Mouse (Mus musculus) left cerebral cortex, postnatal 25 days (tissue): ENCODE measurements around the gene Ms4a10. TPM values are rescaled to one million over a fixed set of nuclear protein-coding genes. Genes with fewer than 3 reads are reported as not detected.
A peak's percentile ranks its signal among the peaks of the same experiment; 100 is the strongest.

Experiments used
- DNase-seq, 2 experiments: peaks; one replicate each; pipeline ENCODE4 v3.0.0; 2022; ENCODE audit warnings: low spot score in 2 of 2, mixed read lengths in 1 of 2
- intact Hi-C: fragments of 180-260 bp; cut with DNase I; formaldehyde crosslinking; loops from one replicate; pipeline ENCODE4 v1.15.1; 2025
- total RNA-seq, 2 experiments: library from RNA; stranded (reverse); gene quantifications; 2 replicates each; pipeline ENCODE4 v1.2.3; 2021

Ms4a10 gene
- total RNA-seq, 2 experiments from 2014 or later = not detected

DNA sequence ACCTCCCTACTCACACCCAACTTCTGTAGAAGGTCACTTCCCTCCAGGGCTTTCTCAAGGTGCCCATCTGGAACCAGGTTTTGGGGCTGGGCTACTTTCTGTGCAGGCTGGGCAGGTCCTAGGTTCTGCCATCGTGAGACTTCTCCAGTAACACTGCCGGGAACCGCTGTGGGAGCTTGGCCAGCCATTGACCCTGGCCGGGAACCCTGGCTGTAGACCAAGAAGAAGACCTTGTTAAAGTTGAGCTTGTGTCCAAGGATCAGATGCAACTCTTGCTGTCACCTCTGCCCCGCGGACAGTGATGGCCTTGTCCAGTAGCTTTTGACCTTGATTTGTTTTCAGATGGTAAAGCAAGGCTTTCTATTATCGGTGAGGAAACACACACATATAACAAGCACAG, 5.9 kb downstream of the Ms4a10 start:
- intact Hi-C loops = no loop called here
- DNase-seq = no peak

DNA sequence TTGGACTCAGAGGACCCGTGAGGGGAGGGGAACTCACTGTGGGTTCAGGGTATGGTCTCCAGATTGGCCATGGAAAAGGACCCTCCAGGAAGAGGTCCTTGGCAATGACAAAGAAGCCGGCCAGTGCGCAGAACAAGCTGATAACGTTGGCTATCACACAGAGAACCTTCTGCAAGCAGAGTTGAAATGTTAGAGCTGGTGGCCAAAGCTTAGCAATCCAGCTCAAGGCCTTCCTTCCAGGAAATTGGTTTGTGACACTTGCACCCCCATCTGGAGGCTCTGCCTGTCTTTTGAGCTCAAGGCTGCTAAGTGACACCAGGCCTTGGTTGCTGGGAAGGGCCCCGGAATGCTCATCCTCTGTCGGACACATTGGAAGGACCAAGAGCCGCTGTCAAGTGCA, 8.7 kb downstream of the Ms4a10 start:
- intact Hi-C loops = no loop called here

DNA sequence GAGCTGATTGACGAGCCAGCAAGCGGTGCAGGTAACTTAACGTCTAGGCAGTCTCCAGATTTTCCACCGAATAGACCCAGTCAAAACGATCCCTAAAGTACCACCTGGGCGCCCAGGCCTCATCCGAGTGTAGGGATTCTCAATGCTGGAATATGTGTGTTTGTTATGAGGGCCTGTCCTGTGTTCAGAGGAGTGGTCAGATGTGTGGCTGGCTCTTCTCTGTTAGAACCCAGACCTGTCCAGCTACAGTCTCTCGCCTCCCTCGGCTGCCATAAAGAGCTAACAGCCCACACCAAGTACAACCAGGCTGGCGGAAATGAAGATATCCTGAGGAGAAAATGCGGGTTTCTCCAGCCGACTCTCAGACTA, 14.5 kb downstream of the Ms4a10 start:
- intact Hi-C loops = loop anchor here (2.0 to 5.0 kb wide), 3 partner anchors 53 to 295 kb away; partner anchors contain the start of gene Pga5
- no peak for DNase-seq

More for the DNA sequence above, 8.7 kb downstream of the Ms4a10 start:
- no peak for DNase-seq

DNA sequence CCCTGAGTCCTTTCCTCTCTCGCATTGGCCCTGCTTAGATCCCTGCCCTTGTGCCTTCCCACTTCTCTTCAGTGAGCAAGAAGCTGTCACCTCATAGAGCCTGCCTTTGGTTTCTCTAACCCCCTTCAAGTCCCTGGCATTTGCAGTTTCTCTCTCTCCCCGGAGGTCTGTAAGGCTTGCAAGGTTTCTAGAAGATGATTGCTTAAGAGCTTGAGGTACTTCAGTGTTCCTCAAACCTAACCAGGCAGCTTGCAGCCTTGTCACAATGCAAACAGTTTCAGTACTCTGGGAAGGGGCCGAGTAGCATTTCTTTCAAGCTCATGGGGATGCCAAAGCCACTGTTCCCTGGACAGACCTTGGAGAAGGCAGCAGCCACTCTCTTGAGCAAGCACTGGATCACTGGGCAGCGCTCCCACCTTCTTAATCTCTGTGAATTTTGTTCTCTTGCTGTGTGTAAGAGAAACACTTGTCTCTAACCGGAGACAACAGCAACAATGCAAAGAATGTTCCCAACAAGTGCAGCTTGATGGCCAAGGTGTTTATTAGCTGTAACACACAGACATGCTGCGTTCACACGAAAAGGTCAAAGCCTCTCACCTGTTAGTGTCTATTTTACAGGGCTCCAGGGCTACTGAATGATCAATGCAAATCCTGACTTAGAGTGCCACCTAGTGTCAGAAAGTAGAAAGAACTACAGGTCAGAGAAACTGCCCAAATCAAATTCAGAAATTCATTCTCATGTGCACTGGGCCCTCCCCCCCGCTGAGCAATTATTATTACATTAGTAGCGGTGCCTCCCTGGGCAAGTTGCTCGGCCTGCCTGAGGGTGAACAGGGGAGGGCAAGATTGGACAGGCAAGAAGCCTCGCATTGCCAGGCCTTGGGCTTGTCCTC, 15.1 kb downstream of the Ms4a10 start:
- peak; percentile 49 to 68 for DNase-seq
- intact Hi-C loops = loop anchor here (2.0 kb wide), 2 partner anchors 53 to 295 kb away; no protein-coding TSS in a partner anchor

DNA sequence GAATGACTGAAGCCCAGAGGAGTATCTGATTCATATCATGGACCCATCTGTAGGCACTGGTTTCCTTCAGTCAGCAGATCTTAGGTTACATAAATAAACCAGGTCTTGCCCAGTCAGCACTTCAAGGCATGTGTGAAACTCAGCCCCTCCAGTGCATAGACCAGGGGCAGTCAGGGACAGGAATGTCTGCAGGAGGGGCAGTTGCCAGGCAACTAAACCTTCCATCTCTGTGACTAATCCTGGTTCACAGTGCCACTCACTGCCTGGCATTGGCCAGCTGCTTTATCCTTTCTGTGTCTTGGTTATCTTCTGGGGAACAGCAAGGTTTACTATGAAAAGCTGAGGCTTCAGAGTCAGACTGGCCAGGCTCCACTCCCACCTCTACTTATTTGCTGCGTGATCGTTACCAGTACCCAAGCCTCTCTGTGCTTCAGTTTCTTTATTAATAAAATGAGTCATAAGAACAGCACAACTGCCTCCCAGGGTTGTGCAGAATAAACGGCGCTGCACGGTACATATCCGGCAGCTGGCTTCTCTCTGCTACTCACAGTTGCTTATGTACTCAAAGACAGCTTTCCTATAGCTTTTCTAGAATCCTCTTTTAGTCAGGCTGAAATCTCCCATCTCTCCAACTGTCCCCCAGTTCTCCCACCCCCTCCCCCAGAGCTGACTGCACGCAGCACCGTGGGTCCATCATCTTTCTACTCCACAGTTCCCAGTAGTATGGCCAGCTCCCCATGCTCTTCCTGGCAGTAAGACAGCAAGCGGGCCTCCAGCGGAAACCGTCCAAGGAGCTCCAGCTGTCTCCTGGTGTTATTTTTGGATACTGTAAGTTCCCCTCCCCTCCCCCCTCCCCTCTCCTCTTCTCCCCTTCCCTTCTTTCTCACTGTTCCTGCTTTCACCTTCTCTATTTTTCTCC, 22.2 kb downstream of the Ms4a10 start:
- peak; percentile 42 to 70 for DNase-seq
- intact Hi-C loops = loop anchor here (5.0 kb wide), 1 partner anchor 240 kb away; no protein-coding TSS in a partner anchor

DNA sequence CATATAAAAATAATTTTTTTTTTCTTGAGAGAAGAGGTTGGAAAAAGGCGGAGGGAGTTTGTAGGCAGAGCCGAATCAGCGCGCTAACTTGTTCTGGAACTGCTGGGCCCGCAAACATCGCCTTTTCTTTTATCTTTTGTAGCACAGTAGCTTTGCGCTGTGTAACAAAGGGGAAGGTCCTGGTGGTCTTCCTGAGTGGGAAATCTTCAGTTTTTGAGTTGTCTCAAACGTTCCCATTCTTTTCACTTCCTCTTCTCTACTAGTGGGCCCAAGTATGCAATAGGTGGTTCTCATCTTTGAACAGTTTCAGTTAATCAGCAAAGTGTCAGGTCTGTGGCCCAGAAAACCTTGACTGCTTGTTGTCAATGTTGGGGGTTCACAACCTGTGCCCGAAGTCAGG, 24.9 kb downstream of the Ms4a10 start:
- DNase-seq = no peak
- intact Hi-C loops = no loop called here

DNA sequence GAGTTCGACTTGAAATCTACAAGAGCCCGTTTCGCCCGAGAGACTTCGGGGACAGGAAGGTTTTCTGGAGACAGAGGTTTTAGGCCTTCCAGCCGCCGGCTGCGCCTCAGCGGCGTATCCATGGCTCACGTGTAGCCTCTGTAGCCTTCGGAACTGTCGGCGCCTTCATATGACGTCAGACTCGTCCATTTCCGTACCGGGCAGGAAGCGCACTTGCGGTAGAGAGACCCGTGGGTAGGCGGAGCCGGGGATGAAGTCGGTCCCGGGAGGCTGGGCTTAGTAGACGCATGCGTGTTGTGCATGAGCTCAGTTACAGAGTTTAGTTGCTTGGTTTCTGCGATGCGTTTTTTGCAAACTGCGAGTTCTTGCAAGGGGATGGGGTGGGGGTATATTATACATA, 25.4 kb downstream of the Ms4a10 start, which contains the start of gene Ccdc86:
Ccdc86 (minus strand) TSS at position 155 of the 400 bp plus-strand sequence.
- intact Hi-C loops = no loop called here
- peak; percentile 97 to 98 for DNase-seq

DNA sequence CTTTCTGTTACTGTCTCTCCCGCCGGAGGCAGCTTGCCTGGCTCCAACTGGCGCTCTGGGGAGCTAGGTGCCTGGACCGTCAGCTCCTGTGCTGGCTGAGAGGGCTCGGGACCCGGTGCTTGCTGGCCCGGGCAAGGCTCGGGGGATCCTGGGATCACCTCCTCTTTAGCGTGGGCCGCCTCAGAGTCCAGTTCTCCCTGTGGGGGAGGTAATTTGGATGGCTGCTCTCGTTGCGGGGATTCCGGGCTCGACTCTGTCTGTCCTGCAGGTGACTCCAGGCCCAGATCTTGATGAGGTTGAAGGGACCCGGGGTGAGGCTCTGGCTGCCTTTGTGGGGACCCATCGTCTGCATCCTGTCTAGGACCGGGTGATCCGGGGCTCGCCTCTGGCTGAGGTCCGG, 26.1 kb downstream of the Ms4a10 start:
- peak in 1 of 2 experiments; percentile 9 for DNase-seq
- intact Hi-C loops = no loop called here

DNA sequence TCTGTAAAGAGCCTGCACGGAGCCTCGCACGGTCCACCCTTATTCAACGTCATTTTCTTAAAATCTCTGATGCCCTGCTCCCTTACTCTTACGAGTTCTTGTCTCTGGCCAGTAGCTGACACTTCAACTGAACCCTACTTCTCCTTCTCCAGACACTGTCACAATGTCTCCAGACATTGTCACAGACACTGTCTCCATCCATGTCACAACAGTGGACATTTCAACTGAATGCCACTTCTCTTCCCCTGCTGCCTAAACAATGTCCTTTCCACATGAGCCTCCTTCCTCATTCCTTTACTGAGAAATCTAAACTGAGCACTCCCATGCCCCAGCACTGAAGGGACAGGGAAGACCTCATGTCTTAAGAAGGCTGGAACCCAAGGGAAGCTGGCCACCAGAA, 27.3 kb downstream of the Ms4a10 start:
- DNase-seq = no peak
- intact Hi-C loops = no loop called here

DNA sequence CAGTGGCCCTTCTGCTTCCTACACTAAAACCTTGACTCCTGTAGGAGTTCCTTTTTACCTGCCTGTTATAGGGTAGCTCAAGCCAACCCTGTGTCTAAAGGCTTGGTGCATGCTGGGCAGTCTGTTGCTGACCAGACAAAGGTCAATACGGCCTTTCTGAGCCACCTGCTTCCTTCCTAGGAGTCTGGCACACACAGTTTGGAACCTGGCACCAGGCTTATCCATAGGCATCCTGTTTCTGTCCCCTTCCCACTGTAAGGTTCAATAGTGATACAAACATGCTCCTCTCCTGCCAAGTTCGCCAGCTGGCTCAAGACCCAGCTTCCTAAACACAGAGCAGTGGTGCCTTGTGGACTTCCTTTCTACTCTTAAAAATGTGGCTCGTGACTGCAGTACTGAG, 28.0 kb downstream of the Ms4a10 start:
- no peak for DNase-seq
- intact Hi-C loops = no loop called here

DNA sequence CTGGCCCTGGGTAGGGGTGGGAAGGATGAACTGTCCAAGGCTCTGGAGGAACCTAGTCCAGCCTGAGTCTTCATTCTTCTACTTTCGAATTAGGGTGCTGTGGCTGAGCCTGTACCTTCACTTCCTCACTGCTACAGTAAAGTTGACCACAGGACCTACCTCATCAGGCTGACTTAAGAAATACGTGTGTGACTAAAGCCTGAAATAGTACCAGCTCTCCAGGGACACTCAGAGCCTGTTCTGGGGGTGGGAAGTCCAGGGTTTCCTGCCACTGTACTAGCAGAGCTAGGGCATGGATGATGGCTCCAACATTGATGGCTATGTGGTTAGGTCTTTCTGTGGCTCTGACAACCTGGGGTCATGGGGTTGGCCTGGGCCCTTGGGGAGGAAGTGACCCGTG, 30.5 kb downstream of the Ms4a10 start:
- intact Hi-C loops = no loop called here
- DNase-seq = no peak

DNA sequence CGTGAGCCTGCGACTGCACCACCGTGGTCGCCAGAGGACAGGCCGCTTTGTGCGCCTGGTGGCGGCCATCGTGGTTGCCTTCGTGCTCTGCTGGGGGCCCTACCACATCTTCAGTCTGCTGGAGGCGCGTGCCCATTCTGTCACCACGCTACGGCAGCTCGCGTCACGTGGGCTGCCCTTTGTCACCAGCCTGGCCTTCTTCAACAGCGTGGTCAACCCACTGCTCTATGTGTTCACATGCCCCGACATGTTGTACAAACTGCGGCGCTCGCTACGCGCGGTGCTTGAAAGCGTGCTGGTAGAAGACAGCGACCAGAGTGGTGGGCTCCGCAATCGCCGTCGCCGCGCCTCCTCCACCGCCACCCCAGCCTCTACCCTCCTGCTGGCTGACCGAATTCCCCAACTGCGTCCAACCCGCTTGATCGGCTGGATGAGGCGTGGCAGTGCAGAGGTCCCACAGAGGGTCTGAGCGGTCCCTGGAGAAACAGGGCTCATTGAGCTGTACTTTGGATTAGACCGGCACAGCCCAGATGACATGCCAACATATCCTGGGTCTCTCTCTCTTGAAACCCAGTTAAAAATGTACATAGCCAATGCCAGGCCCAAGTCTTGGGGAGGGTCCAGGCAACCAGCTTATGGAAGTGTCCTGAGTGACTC, 33.5 kb downstream of the Ms4a10 start:
- intact Hi-C loops = no loop called here
- DNase-seq = peak in 1 of 2 experiments; percentile 19

DNA sequence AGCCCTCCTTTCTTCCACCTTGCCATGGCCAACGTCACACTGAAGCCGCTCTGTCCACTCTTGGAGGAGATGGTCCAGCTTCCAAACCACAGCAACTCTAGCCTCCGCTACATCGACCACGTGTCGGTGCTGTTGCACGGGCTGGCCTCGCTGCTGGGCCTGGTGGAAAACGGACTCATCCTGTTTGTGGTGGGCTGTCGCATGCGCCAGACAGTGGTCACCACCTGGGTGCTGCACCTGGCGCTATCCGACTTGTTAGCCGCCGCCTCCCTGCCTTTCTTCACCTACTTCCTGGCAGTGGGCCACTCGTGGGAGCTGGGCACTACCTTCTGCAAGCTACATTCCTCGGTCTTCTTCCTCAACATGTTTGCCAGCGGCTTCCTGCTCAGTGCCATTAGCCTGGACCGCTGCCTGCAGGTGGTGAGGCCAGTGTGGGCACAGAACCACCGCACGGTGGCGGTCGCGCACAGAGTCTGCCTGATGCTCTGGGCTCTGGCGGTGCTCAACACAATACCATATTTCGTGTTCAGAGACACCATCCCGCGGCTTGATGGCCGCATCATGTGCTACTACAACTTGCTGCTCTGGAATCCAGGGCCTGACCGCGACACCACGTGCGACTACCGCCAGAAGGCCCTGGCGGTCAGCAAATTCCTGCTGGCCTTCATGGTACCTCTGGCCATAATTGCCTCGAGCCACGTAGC, 34.2 kb downstream of the Ms4a10 start:
- intact Hi-C loops = no loop called here
- peak; percentile 71 for DNase-seq

DNA sequence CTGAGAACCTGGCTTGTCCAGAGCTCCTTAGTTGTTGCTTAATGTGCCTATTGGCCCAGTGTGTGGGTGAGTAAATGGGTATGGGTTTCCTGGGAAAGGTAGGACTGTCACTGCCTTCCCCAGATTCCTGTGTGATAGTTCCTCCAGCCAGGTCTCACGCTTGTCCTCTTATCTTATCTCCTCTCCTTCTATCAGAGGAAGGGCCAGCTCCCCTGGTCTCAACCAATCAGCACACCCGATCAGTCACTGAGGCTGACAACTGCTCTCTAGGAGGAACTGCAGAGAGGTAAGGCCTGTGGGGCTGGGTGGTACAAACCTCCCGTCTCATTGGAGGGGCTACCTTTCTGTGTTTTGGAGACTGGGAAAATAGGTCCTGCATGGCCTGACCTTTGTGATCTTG, 35.7 kb downstream of the Ms4a10 start:
- intact Hi-C loops = no loop called here
- DNase-seq = no peak

DNA sequence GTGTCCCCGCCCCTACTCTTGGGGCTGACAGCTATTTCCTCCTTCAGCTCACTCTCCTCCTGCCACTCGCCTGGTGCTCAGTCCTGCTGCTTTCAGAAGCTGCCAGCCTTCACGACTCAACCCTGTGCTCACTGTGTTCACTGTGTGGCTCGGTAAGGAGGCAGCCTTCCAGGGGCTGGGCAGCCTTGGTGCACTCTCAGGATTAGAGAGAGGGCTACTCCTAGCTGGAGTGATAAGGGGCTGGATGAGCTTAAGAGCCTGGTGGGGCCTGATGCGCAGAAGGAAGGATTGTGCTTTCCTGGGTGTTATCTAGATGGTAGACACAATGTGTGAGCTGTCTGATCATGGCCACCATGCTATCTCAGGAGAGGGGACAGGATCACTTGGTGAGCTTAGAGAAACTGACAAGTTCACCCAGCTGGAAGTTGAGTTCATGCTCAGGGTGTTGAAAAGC, 37.3 kb downstream of the Ms4a10 start, which contains the start of gene Ptgdr2:
Ptgdr2 (plus strand) TSS at position 51 of the 454 bp plus-strand sequence.
- no peak for DNase-seq

DNA sequence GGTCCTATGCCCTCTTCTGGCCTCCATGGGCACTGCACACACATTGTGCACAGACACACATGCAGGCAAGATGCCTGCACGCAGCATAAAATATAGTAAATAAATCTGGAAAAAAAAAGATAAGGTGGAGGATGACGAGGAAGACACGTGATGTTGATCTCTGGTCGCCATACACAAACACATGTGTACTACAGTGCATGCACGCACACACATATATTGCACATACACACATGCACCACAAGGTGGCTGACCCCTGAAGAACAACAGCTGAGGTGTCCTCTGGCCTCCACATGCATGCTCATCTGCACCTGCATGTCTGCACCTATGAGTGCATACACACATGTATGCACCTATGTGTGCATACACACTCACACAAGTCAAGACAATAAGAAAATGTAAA, 38.4 kb downstream of the Ms4a10 start:
- no peak for DNase-seq
- intact Hi-C loops = no loop called here

More for the DNA sequence above, 37.3 kb downstream of the Ms4a10 start, which contains the start of gene Ptgdr2:
- intact Hi-C loops = no loop called here

DNA sequence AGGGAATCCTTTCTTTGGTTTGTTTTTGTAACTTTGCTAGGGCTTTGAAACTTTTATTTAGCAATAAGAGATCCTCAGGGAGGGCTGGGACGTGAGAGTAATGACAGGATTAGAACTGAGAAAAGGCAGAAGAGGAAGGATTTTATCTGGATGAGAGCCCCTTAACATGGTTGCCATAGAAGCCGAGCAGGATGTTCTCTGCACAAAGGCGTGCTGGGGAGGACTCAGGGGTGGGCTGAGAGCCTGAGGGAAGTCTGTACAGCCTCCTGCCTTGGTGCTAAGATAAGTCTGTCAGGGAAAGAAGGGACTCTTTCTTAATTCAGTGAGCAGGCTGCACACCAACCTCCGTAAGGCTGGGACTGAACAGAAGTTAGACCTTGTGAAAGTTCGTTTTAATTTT, 39.4 kb downstream of the Ms4a10 start:
- peak in 1 of 2 experiments; percentile 60 for DNase-seq
- intact Hi-C loops = no loop called here

DNA sequence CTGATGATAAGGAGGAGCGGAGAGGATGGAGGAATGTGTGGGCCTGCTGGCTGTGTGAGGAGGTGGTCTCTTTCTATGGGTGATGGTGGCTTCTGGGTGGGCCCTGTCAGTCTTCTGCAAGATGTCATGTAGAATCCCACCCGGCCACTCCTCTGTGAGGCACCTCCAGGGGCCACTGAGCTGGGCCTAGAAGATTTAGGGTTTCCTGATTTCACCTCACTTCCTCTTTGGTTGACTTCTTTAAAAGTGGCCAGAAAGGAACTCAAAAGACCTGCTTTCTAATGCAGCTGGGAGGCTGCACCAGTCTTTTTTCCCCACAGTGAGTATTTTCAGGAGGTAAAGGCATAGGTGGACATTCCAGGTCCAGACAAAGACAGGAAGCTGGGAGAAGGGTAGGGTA, 43.8 kb downstream of the Ms4a10 start:
- DNase-seq = no peak
- intact Hi-C loops = no loop called here

DNA sequence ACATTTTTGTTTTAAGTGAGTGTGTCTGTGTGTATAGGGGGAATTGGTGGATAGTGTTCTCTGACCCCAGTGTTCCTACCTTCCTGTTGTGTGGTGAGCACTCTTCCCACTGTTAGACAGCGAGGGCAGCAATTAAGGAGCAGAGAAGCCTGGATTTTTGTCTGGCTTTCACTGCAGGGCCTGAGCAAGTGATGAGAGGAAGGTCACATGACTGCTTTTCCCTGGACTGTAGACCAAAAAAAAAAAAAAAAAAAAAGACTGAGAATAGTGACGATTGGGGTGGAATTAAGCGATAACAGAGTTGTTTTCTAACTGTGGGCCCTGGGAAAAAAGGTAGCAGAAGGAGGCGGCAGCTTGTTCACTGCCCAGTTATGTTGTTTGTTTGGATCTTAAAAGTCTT, 47.8 kb downstream of the Ms4a10 start:
- no peak for DNase-seq
- intact Hi-C loops = no loop called here
